Mouse (Mus musculus) embryonic fibroblast, embryonic 13.5 days (primary cell): Measurements from ENCODE around the gene Pnpla3.

Experiments
- CTCF ChIP-seq: IDR thresholded peaks from 2 replicates; pipeline ENCODE4 v1.5.1; 2011; ENCODE audit warnings: mild to moderate bottlenecking, control low read depth, low read length, moderate library complexity, borderline replicate concordance; ENCODE audit not compliant: insufficient read depth
- POLR2A ChIP-seq: IDR thresholded peaks from 2 replicates; pipeline ENCODE4 v1.6.1; 2011; ENCODE audit warnings: low read depth, mild to moderate bottlenecking, control low read depth, low read length, moderate library complexity

GRCm38 (mm10) chr15:84211564-84211963, 43.9 kb downstream of the Pnpla3 start:
- TF ChIP-seq CTCF (no peak), POLR2A (no peak)
